Mouse (Mus musculus) heart, postnatal 0 days (tissue): ENCODE results near the gene Myod1. TPM values are rescaled to one million over a fixed set of nuclear protein-coding genes. Genes with fewer than 3 reads are reported as not detected.

Source experiments
- ATAC-seq: fragments of 200-750 bp; cut with Nextera tagmentation; 2 replicates; pipeline ENCODE4 v1.8.0; 2017; ENCODE audit warnings: low read depth, moderate number of reproducible peaks, moderate library complexity; ENCODE audit not compliant: insufficient read depth
- DNase-seq: peaks from one replicate; pipeline ENCODE4 v3.0.0-alpha.2; 2016; ENCODE audit warnings: low spot score
- H3K27ac ChIP-seq: fragments of 300-500 bp; sonication (generic); 2 replicates; pipeline ENCODE4 v1.5.1; 2014; ENCODE audit warnings: low read depth, mild to moderate bottlenecking
- H3K27me3 ChIP-seq: fragments of 300-500 bp; sonication (generic); 2 replicates; pipeline ENCODE4 v1.6.1; 2014; ENCODE audit warnings: low read length, mixed read lengths; ENCODE audit not compliant: control insufficient read depth, insufficient read depth
- H3K36me3 ChIP-seq: fragments of 300-500 bp; sonication (generic); replicated peaks from 2 replicates; pipeline ENCODE4 v1.6.1; 2014; ENCODE audit warnings: low read length, mixed read lengths; ENCODE audit not compliant: control insufficient read depth, insufficient read depth
- H3K4me1 ChIP-seq: fragments of 300-500 bp; sonication (generic); 2 replicates; pipeline ENCODE4 v1.6.1; 2014; ENCODE audit warnings: antibody characterized with exemption; ENCODE audit not compliant: control insufficient read depth, insufficient read depth
- H3K4me2 ChIP-seq: fragments of 300-500 bp; sonication (generic); 2 replicates; pipeline ENCODE4 v1.6.1; 2014; ENCODE audit warnings: low read depth, mild to moderate bottlenecking, low read length, moderate library complexity
- H3K4me3 ChIP-seq: fragments of 300-500 bp; sonication (generic); 2 replicates; pipeline ENCODE4 v1.5.1; 2014; ENCODE audit warnings: low read depth, low read length
- H3K9ac ChIP-seq: fragments of 300-500 bp; sonication (generic); replicated peaks from 2 replicates; pipeline ENCODE4 v1.6.1; 2014; ENCODE audit warnings: low read depth, low read length, mixed read lengths
- H3K9me3 ChIP-seq: fragments of 300-500 bp; sonication (generic); replicated peaks from 2 replicates; pipeline ENCODE4 v1.6.1; 2016; ENCODE audit warnings: low read length; ENCODE audit not compliant: control insufficient read depth
- CTCF ChIP-seq: IDR thresholded peaks from 2 replicates; pipeline ENCODE4 v1.5.1; 2016; ENCODE audit warnings: antibody characterized with exemption, control low read depth, low read depth
- EP300 ChIP-seq: IDR thresholded peaks from 2 replicates; pipeline ENCODE4 v1.6.1; 2016; ENCODE audit warnings: antibody characterized with exemption, low read depth
- WGBS: fragments of 180-500 bp; shearing (Covaris S2); extraction: QIAGEN DNeasy Blood & Tissue Kit; methylation state at CpG from one replicate; pipeline ENCODE4 v1.1.7; 2014; 5-methylcytosine and 5-hydroxymethylcytosine counted together
- polyA plus RNA-seq: library from polyadenylated mRNA; unstranded; fragments of >200 nt; fragmentation: Nextera tagmentation; extraction: Ambion mirVana; gene quantifications from 2 replicates; pipeline ENCODE4 v1.2.1, GENCODE M21; 2015
- total RNA-seq: library from RNA; depleted of rRNA; stranded (reverse); fragments of >200 nt; gene quantifications from 2 replicates; pipeline ENCODE4 v1.2.3, GENCODE M21; 2014; ENCODE audit warnings: low replicate concordance; rRNA removed

The Myod1 gene
- total and polyA plus RNA-seq, 2 experiments from 2014 or later, result not detected

GRCm38 (mm10) chr7:46423951-46424350, 47.7 kb downstream of the Myod1 start:
- no peaks in the 10 kb centered on the region for H3K9me3 ChIP-seq
- DNase-seq (no peak), ATAC-seq (no peak)
- H3K27ac ChIP-seq, result no peak overlapping the region
- no peak overlapping the region for H3K4me3 ChIP-seq
- no peaks in the 10 kb centered on the region for H3K4me1 ChIP-seq
- no peak for TF ChIP-seq CTCF
- TF ChIP-seq EP300, result no peak
- no peaks in the 10 kb centered on the region for H3K27me3 ChIP-seq
- WGBS, result 53% methylated on average over 3 of the region's 3 CpGs
- no peak overlapping the region for H3K4me2 ChIP-seq
- no peaks in the 10 kb centered on the region for H3K36me3 ChIP-seq
- no peak overlapping the region for H3K9ac ChIP-seq

- 57% methylated on average over 4 of the region's 4 CpGs for WGBS
- H3K27ac ChIP-seq, result no peak overlapping the region
- H3K9ac ChIP-seq, result no peak overlapping the region
- no peaks in the 10 kb centered on the region for H3K4me1 ChIP-seq
- no peaks in the 10 kb centered on the region for H3K9me3 ChIP-seq
- H3K36me3 ChIP-seq, result no peaks in the 10 kb centered on the region
- DNase-seq (no peak), ATAC-seq (no peak)
- TF ChIP-seq CTCF (no peak), EP300 (no peak)
- no peak overlapping the region for H3K4me3 ChIP-seq
- H3K27me3 ChIP-seq, result no peaks in the 10 kb centered on the region
- H3K4me2 ChIP-seq, result no peak overlapping the region
Observed at GRCm38 (mm10) chr7:46425012-46425411, 48.7 kb downstream of the Myod1 start.

Other genes with a start within 250 kb of the Myod1 start
- 46.7 and 54.9 TPM in 2 replicates for gene Abcc8, start 196.4 kb upstream of the Myod1 start, total RNA-seq
- 28.1 and 29.6 TPM in 2 replicates for gene Abcc8, start 196.4 kb upstream of the Myod1 start, polyA plus RNA-seq
- gene Ush1c, start 138.0 kb upstream of the Myod1 start, total RNA-seq, result 1.3 and 5.5 TPM in 2 replicates
- 1.9 and 2.7 TPM in 2 replicates for gene Ush1c, start 138.0 kb upstream of the Myod1 start, polyA plus RNA-seq
- gene Otog, start 135.5 kb upstream of the Myod1 start, total RNA-seq, result not detected in 2 replicates
- not detected in 2 replicates for gene Otog, start 135.5 kb upstream of the Myod1 start, polyA plus RNA-seq
- gene Kcnc1, start 20.0 kb downstream of the Myod1 start, total RNA-seq, result 0.04 TPM in 1 of 2 replicates, not detected in the other
- not detected in 2 replicates for gene Kcnc1, start 20.0 kb downstream of the Myod1 start, polyA plus RNA-seq